Mouse (Mus musculus): ENCODE measurements at regions not wholly inside any gene's neighbourhood (a gene's known extent, or its start where the extent isn't known, plus 50 kb on each side); places are given as distances from the start of the nearest gene placed in this dataset.
A peak's percentile ranks its signal among the peaks of the same experiment; 100 is the strongest.

DNA sequence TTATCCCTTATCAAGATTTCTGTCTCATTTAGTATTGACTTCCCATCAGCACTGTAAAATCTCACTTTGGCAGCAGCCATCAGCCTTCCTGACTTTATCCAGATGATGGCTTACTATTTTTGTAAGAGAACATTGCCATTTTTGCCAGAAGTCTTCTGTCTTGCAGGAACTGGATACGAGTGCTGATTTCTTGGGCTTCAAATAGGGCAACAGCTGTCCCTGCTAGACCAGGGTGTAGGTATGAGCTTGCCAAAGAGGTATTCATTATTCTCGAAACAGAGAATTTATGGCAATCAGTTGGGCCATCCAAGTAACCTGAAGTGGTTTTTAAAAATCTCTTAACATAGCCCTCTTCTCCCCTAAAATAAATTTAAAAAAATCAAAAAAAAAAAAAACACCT, 254.6 kb downstream of the 9330182O14Rik start:
- DNase-seq (ENCODE audit: low spot score in 2 of 2), result no peak

- no peak for DNase-seq (ENCODE audit: low spot score in 2 of 2)
Measured at GRCm38 (mm10) chr15:40435156-40435555, 301.0 kb downstream of the 9330182O14Rik start.

DNA sequence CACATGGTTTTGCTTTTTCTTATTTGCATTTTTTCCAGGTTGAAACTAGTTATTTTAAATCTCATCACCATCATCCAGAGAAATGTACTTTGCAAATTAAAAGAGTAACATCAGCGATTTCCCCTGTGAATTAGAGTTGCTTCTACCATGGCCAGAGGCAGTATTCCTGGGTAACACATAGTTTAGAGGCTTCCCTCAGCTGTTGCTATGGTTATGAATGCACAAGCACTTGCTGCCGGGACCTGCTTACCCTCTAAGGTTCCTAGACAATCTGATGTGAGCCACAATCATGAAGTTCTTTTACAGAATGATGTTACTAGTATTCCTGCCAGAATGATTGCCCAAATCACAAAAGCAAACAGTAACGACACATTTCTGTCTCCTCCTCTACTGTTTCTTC, 302.5 kb downstream of the 9330182O14Rik start:
- no peak for DNase-seq (ENCODE audit: low spot score in 2 of 2)

DNA sequence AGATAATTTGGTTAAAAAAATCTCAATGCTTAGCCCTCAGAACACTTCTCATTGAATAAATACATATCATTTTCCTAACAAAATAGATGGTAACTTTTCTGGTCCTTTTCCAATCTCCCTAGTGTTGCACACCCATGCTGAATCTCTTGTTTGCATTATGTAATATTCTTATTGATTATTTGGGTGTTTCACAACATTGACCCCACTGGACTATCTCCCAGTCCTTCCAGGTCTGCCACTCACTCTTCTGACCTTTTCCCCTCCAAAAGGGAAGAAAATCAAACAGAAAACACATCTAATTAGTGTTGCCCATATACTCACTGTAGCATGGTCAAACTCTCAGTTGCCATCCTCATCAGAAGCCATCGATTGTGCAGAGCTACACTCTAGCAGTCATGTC, 305.7 kb downstream of the 9330182O14Rik start:
- no peak for DNase-seq (ENCODE audit: low spot score in 2 of 2)

GRCm38 (mm10) chr15:40448623-40449022, 314.5 kb downstream of the 9330182O14Rik start:
- no peak for DNase-seq (ENCODE audit: low spot score in 2 of 2)

- DNase-seq (ENCODE audit: low spot score in 2 of 2), result no peak
Measured at GRCm38 (mm10) chr15:40453235-40453634, 319.1 kb downstream of the 9330182O14Rik start.

DNA sequence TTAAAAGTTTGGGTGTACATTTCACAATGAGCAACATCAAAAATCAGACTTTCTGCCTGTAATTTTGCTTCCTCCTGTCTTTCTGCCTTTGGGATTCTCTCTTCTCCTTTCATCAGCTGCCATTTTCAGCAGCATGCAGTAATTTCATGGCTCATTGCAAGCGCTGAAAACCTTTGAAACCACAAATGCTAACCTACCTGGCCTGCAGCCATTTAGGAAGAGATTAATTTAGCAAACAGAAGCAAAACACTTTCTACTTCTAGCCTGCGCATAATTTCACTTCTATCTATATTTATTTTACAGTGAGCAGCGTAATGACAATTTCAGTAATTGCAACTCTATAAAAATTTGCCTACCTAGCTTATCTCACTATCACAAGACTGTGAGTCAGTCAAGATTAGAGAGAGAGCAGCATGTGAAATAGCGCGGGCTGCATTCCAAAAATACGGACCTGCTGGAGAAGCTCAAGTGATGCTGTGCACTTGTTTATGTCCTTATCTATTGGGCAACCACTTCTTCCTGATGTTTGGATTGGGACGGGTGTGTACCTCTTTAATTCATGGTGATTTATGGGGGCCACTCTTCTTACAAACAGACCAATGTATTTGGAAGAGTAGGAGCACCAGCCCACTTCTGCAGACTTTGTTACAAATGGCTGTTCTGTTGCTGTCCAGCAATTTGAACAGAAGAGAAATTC, 341.6 kb downstream of the 9330182O14Rik start:
- peak; percentile 41 to 68 for DNase-seq (ENCODE audit: low spot score in 2 of 2)

- DNase-seq (ENCODE audit: low spot score in 2 of 2), result no peak
Measured at GRCm38 (mm10) chr15:40480386-40480785, 346.2 kb downstream of the 9330182O14Rik start.

- DNase-seq (ENCODE audit: low spot score in 2 of 2), result no peak
Measured at GRCm38 (mm10) chr15:40481239-40481638, 347.1 kb downstream of the 9330182O14Rik start.

DNA sequence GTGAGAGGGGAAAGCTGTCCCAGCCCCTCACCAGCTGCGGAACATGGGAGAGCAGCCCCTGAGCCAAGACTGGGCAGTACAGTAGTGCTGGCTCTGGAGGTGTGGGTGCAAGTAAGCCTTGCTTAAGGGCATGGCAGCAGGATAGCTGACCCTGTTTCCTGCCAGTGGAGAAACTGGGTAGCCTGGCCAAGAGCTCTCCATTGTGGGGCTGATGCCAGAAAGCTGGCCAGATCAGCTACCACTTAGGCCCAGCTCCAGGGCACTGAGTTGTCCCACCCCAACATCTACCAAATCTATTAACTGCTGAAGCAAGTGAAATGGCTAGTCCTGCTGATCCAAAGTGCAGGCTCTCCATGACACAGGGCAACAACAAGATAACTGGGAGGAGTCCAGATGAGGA, 351.8 kb downstream of the 9330182O14Rik start:
- no peak for DNase-seq (ENCODE audit: low spot score in 2 of 2)

GRCm38 (mm10) chr15:40501180-40502125, 367.3 kb downstream of the 9330182O14Rik start:
- DNase-seq (ENCODE audit: low spot score in 2 of 2), result no peak

DNA sequence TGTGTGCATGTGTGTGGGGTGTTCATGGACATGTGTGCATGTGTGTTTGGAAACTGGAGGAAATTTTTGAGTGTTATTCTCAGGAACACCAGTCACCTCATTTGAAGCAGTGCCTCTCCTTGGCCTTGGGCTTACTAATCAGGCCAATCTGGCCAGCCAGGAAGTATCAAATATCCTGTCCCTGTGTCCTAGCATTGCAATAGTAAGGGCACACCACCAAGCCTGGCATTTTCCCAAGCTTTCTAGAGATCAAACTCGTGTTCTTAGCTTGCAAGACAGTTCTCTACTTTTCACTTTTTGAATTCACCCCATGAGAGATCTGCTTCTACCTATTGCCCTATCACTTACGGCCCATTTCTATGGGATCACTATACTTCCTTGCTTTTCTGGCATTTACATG, 376.7 kb downstream of the 9330182O14Rik start:
- peak in 1 of 2 experiments; percentile 16 for DNase-seq (ENCODE audit: low spot score in 2 of 2)

GRCm38 (mm10) chr15:40524350-40524749, 390.2 kb downstream of the 9330182O14Rik start:
- no peak for DNase-seq (ENCODE audit: low spot score in 2 of 2)

DNA sequence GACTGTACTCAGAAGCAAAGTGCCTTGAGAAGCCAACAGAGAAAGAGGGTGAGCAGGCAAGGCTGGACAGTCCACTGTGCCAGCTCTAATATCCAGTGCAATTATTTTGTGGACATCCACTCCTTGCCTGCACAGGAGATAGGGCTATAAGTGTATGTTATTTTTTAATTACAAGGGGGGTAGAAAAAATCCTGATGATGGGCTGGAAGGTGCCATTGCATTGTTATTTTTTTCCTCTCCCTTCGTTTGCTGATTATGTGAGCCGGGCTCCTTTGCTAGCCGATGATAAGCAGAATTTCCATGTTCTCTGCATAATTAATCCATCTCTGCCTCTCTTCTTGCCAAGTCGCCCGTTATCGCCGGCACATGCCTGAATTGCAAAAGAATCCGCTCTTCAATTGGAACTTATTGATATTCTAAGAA, 399.3 kb downstream of the 9330182O14Rik start:
- no peak for DNase-seq (ENCODE audit: low spot score in 2 of 2)

DNA sequence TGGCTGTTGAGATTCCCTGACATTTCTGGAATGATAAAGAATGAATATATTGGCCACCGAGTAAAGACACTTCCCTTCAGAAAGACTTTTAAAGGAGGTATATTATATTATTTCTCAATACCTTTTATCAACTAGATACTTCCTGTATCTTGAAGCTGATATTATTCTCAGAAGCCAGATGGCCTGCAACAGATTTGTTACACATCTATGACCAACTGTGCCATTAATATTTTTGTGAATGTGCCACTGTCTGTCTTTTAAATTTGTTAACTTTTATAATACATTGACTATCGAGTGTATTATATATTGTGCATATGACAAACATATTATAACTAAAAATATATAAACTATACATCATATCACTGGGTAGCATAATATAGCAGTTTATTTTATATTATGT, 427.5 kb downstream of the 9330182O14Rik start:
- DNase-seq (ENCODE audit: low spot score in 2 of 2), result no peak

GRCm38 (mm10) chr15:40565716-40566115, 431.6 kb downstream of the 9330182O14Rik start:
- DNase-seq (ENCODE audit: low spot score in 2 of 2), result no peak

- no peak for DNase-seq (ENCODE audit: low spot score in 2 of 2)
Measured at GRCm38 (mm10) chr15:40566481-40566880, 432.3 kb downstream of the 9330182O14Rik start.

DNA sequence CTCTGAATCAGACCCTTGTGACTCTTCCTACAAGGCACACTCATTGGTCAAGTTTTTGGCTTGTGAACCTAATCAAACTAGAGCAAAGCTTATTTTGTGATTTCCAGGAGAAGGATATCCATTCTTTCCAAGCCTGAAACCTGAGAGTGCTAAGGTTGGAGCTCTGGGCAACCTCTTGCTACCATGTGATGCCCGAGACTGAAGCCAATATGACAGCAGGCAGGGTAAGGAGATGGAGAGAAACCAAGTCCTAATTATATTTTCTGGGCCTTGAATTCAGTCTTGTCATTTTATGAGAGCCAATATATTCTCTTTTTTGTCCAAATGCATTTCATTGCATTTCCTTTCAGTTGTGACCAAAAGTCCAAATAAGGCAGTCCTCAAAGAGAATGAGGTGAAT, 434.5 kb downstream of the 9330182O14Rik start:
- no peak for DNase-seq (ENCODE audit: low spot score in 2 of 2)
